Mouse (Mus musculus) bone marrow, adult 2 months (tissue): ENCODE data around the gene Ankrd6. TPM values are rescaled to one million over a fixed set of nuclear protein-coding genes. Genes with fewer than 3 reads are reported as not detected.

Experiments used
- H3K27ac ChIP-seq: fragments of 200-500 bp; 2 replicates; pipeline ENCODE4 v1.5.1; 2012; ENCODE audit warnings: low read depth, mild to moderate bottlenecking, control low read depth, inconsistent platforms, low read length; ENCODE audit not compliant: control insufficient read depth, poor library complexity, insufficient read depth
- H3K4me1 ChIP-seq: fragments of 200-500 bp; 2 replicates; pipeline ENCODE4 v1.6.1; 2011; ENCODE audit warnings: low read length; ENCODE audit not compliant: control insufficient read depth, insufficient read depth
- H3K4me3 ChIP-seq: fragments of 200-500 bp; replicated peaks from 2 replicates; pipeline ENCODE3; 2011; ENCODE audit warnings: mild to moderate bottlenecking, low read depth, low read length, control low read depth; ENCODE audit not compliant: control insufficient read depth
- CTCF ChIP-seq: fragments of 200-500 bp; IDR thresholded peaks from 2 replicates; pipeline ENCODE4 v1.5.1; 2011; ENCODE audit warnings: low read length, control low read depth; ENCODE audit not compliant: control insufficient read depth, insufficient read depth
- POLR2A ChIP-seq: fragments of 200-500 bp; IDR thresholded peaks from 2 replicates; pipeline ENCODE4 v1.6.1; 2011; ENCODE audit warnings: low read depth, mild to moderate bottlenecking, control low read depth, low read length, borderline replicate concordance; ENCODE audit not compliant: control insufficient read depth
- WGBS: fragments of 180-500 bp; shearing (Covaris S2); methylation state at CpG from one replicate; pipeline ENCODE4 v1.1.7; 2018; 5-methylcytosine and 5-hydroxymethylcytosine counted together
- polyA plus RNA-seq: library from polyadenylated mRNA; stranded (reverse); fragments of >200 nt; gene quantifications from 2 replicates; pipeline ENCODE4 v1.2.4, GENCODE M21; 2011; ENCODE audit warnings: low replicate concordance; ENCODE audit not compliant: missing spikeins, insufficient read depth, insufficient read length

The Ankrd6 gene
- polyA plus RNA-seq, 1 experiment, result 2.2 TPM

DNA sequence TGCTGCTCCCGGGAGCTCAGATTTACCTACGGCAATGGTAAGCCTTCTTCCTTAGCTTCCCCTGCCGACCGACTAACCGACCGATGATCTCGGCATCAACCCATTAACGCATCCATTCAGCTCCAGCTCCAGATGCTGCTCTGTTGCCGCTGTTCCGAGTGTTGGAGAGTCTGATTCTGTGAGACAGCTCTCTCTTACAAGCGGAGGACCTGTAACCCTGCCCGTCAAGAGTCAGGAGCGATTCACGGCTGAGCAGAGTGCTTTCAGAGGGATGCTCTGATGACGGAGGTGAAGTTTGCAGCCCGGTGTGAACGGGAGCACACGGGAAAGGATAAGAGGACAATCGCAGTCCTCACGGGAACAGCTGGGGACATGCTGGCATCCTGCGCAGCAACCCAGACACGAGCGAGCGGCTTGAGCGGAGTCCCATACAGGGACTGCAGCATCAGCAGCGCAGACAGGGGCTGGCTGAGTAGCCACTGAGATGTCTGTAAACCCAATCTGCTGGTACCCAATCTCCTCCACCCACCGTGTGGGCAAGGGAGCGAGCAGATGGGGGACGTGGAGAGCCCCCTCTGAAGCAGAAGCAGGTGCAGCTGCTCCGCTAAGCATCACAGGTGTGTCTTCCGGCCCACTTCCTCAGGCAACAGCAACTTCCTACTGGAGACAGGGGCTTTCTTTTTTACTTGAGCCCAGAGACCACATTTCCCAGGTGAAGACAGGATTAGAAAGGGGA is 86.3 kb downstream of the Ankrd6 start:
- 65% methylated on average over 31 of the region's 31 CpGs for WGBS
- H3K4me3 ChIP-seq, result no peak overlapping the region
- TF ChIP-seq CTCF (no peak), POLR2A (no peak)
- H3K4me1 ChIP-seq, result peaks cover 3% of the 10 kb centered on the region; the same call in 1 of the 2 replicates
- H3K27ac ChIP-seq, result no peak overlapping the region

DNA sequence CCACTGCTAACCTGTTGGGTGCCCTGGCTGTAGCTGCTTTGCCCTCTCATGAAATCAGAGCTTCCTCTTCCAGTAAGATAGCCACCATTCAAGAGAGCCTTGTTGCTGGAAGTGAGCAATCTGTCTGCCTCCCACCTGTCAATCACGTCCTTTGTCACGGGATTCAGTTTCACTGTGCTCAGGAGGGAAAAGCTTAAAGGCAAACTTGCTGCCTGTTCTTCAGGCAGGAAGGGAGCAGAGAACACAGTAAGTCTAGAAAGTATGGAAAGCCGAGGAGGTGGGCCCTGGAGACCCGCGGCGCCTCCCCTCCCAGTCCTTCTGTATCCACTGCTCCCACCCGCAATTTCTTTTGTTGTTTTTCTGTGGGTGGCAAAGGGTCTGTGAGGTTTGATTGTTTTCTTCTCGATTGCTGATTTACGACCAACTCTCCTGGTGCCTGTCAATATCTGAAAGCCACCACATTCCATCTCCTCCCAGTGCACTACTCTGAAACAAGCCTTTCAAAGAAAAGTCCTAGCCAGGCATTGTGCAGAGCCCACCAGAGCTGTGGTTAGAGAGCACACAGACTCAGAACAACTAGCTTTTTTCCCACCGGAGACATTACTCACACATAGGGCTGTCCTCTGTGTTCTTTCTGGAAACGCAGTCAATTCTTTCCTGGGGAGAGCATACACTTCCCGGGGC is 87.1 kb downstream of the Ankrd6 start:
- no peak for TF ChIP-seq CTCF
- no peak for TF ChIP-seq POLR2A
- 48% methylated on average over 12 of the region's 12 CpGs for WGBS
- Histone ChIP-seq H3K4me1 (peaks cover 3% of the 10 kb centered on the region; the same call in 1 of the 2 replicates), H3K4me3 (no peak overlapping the region), H3K27ac (no peak overlapping the region)

- Histone ChIP-seq H3K4me3 (no peak overlapping the region), H3K4me1 (peaks cover 1% of the 10 kb centered on the region; the same call in 1 of the 2 replicates), H3K27ac (no peak overlapping the region)
- 42% methylated on average over 15 of the region's 15 CpGs for WGBS
- TF ChIP-seq POLR2A, result no peak
- TF ChIP-seq CTCF, result no peak
Measured at GRCm38 (mm10) chr4:32862751-32863446, 87.7 kb downstream of the Ankrd6 start.

DNA sequence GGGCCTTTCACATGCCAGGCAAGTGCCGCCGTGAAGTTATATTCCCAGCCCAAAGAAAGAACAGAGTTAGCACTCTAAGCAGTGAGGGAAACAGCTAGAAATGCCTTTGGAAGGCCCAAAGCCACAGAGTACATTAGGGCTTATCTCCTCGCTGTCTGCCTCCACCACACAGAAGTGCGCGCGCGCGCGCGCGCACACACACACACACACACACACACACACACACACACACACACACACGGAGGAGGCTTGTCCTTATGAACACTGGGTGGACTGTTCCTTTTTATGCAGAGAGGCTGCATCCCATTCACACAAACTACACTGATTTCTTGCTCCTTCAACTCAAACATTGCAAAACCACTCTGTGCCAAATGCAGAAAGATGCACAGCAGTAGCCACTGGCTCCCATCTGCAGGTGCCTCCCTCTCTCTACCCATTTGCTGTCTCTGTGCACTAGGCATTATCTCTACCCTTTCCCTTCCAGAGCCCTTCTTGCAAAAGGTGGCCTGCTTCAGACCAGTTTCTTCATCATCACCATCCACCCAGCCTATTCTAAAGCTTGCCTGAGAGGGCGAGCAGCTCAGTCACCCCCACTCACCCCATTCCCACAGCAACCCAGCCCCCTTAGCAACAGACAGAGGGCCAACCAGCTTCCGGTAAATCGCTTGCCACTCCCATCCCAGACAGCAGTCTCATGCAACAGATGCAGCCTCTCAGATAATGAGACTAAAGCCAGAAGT is 88.5 kb downstream of the Ankrd6 start:
- 35% methylated on average over 15 of the region's 15 CpGs for WGBS
- Histone ChIP-seq H3K27ac (peak overlapping the region; percentile 45), H3K4me3 (no peak overlapping the region), H3K4me1 (peaks cover 1% of the 10 kb centered on the region; the same call in 1 of the 2 replicates)
- no peak for TF ChIP-seq CTCF
- no peak for TF ChIP-seq POLR2A

- H3K27ac ChIP-seq, result no peak overlapping the region
- TF ChIP-seq CTCF (no peak), POLR2A (no peak)
- WGBS, result 74% methylated on average over 18 of the region's 18 CpGs
- H3K4me3 ChIP-seq, result no peak overlapping the region
- H3K4me1 ChIP-seq, result peaks cover 1% of the 10 kb centered on the region; the same call in 1 of the 2 replicates
Measured at GRCm38 (mm10) chr4:32860184-32860965, 90.3 kb downstream of the Ankrd6 start.

DNA sequence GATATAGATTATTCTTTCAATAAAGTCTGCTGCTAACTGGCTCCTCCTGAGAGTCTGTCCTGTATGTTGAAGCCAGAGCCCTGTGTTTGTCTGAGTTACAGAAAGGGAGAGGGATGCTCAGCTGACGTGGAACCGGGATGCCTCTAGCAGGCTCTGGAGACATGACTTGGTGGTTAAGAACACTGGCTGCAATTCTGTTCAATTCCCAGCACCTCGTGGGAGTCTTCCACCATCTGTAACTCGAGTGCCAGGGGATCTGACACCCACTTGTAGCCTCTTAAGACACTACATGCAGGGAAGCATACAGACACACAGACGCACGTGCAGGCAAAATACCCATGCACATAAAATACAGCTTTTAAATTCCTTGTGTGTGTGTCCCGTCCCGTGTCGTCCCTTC is 95.1 kb downstream of the Ankrd6 start:
- WGBS, result 81% methylated on average over 9 of the region's 9 CpGs
- TF ChIP-seq CTCF, result no peak
- TF ChIP-seq POLR2A, result no peak
- H3K4me3 ChIP-seq, result no peak overlapping the region
- H3K27ac ChIP-seq, result no peak overlapping the region
- H3K4me1 ChIP-seq, result peaks cover 2% of the 10 kb centered on the region; the same call in 1 of the 2 replicates

GRCm38 (mm10) chr4:32854956-32855355 is 95.7 kb downstream of the Ankrd6 start:
- Histone ChIP-seq H3K27ac (no peak overlapping the region), H3K4me1 (peaks cover 2% of the 10 kb centered on the region; the same call in 1 of the 2 replicates), H3K4me3 (no peak overlapping the region)
- TF ChIP-seq CTCF, result no peak
- no peak for TF ChIP-seq POLR2A
- WGBS, result 76% methylated on average over 4 of the region's 4 CpGs
